ENCODE assay signal across 24 mouse cellular contexts in the genomic region with DNA sequence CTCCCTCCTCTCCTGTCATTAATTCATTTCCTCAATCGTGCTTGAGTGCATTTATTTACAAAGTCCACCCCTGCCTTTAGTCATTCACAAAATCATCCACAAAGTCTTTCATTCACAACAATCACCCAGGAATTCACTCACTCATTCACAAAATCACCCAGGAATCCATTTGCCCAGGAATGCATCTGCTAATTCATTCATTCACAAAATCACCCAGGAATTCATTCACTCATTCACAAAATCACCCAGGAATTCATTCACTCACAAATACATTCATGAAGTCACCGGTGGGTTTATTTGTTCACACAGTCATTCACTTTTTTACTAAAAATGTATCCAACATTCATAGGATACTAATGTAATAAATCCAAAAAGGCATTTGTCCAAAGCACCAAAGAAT. TPM values are rescaled to one million over a fixed set of nuclear protein-coding genes. Genes with fewer than 3 reads are reported as not detected.
"Had no signal": no experiment of that assay in that cellular context is flagged by ENCODE, and none has a peak within 500 bp of the region (broad histone marks: within the 10 kb centered on the region; RNA-seq: fewer than 3 reads in every experiment).

No protein-coding gene starts in this region.

- H3K27me3 ChIP-seq: neural tube, embryonic 12.5 days; neural tube, embryonic 13.5 days; neural tube, embryonic 15.5 days; stomach, embryonic 15.5 days had no signal

- DNase-seq: right cerebral cortex, adult 18-20 months; right cerebral cortex, postnatal 14 days; right cerebral cortex, postnatal 25 days; right cerebral cortex, postnatal 4 days; spleen, adult 18-20 months; thymus, adult 18-20 months; thymus, adult 2 months; thymus, postnatal 14 days; thymus, postnatal 25 days; thymus, postnatal 36 days; thymus, postnatal 4 days had no signal

- H3K27ac ChIP-seq: neural tube, embryonic 12.5 days; neural tube, embryonic 13.5 days; neural tube, embryonic 15.5 days; stomach, embryonic 15.5 days; stomach, postnatal 0 days had no signal

- H3K4me3 ChIP-seq: neural tube, embryonic 12.5 days; neural tube, embryonic 13.5 days; neural tube, embryonic 15.5 days; stomach, embryonic 15.5 days had no signal

- H3K9ac ChIP-seq: neural tube, embryonic 12.5 days; neural tube, embryonic 13.5 days; neural tube, embryonic 15.5 days; stomach, embryonic 15.5 days had no signal

- H3K9me3 ChIP-seq: neural tube, embryonic 12.5 days; neural tube, embryonic 13.5 days; neural tube, embryonic 15.5 days; stomach, embryonic 15.5 days had no signal

- H3K4me2 ChIP-seq: neural tube, embryonic 12.5 days; neural tube, embryonic 13.5 days; neural tube, embryonic 15.5 days; stomach, embryonic 15.5 days had no signal

- H3K4me1 ChIP-seq: neural tube, embryonic 12.5 days; neural tube, embryonic 13.5 days; neural tube, embryonic 15.5 days; stomach, embryonic 15.5 days had no signal

- H3K36me3 ChIP-seq: neural tube, embryonic 12.5 days; neural tube, embryonic 13.5 days; neural tube, embryonic 15.5 days; stomach, embryonic 15.5 days had no signal

RNA-seq across cellular contexts. Expression of a gene that starts 42.5 kb away (rescaled TPM):
- total RNA-seq: neutrophil, adult 5-6 weeks had no signal
- polyA plus RNA-seq: neural tube, embryonic 12.5 days; neural tube, embryonic 13.5 days; neural tube, embryonic 14.5 days; neural tube, embryonic 15.5 days; small intestine, adult 2 months; spleen, adult 2 months; stomach, embryonic 14.5 days; stomach, embryonic 15.5 days; stomach, embryonic 16.5 days; stomach, postnatal 0 days; thymus, adult 2 months; thymus, postnatal 0 days; urinary bladder, adult 2 months had no signal

RNA-seq across cellular contexts. Expression of a gene that starts 52.7 kb away (rescaled TPM):
- total RNA-seq: neutrophil, adult 5-6 weeks had no signal
- polyA plus RNA-seq: neural tube, embryonic 12.5 days; neural tube, embryonic 13.5 days; neural tube, embryonic 14.5 days; neural tube, embryonic 15.5 days; small intestine, adult 2 months; spleen, adult 2 months; stomach, embryonic 14.5 days; stomach, embryonic 15.5 days; stomach, embryonic 16.5 days; stomach, postnatal 0 days; thymus, adult 2 months; thymus, postnatal 0 days; urinary bladder, adult 2 months had no signal
